Mouse (Mus musculus): ENCODE results near the gene Sdk1.

- TF ChIP-seq POLR2A (IDR thresholded peaks at IDR 0.05; ENCODE audit: insufficient read depth, low read depth, low read length) (no peak), CTCF (IDR thresholded peaks at IDR 0.05; ENCODE audit: insufficient read depth, low read depth, low read length) (no peak)
Measured at GRCm38 (mm10) chr5:141463417-141463816, 222.1 kb downstream of the Sdk1 start.

Data from olfactory bulb, adult 2 months (tissue).